Mouse (Mus musculus) liver, adult 2 months (tissue): ENCODE measurements around the gene Birc7. TPM values are rescaled to one million over a fixed set of nuclear protein-coding genes. Genes with fewer than 3 reads are reported as not detected.

Experiments
- DNase-seq: peaks from one replicate; pipeline ENCODE4 v3.0.0-alpha.2; 2011; ENCODE audit warnings: low read depth, low spot score; ENCODE audit errors: extremely low read depth
- H3K27ac ChIP-seq: fragments of 200-500 bp; replicated peaks from 2 replicates; pipeline ENCODE4 v1.5.1; 2012; ENCODE audit warnings: low read depth, mild to moderate bottlenecking, control low read depth, inconsistent platforms, low read length; ENCODE audit not compliant: insufficient read depth
- H3K27me3 ChIP-seq: fragments of 200-500 bp; 2 replicates; pipeline ENCODE4 v1.6.1; 2012; ENCODE audit warnings: mild to moderate bottlenecking, moderate library complexity, low read length, inconsistent platforms; ENCODE audit not compliant: control insufficient read depth, insufficient read depth
- H3K36me3 ChIP-seq: fragments of 200-500 bp; 2 replicates; pipeline ENCODE4 v1.6.1; 2012; ENCODE audit warnings: low read length, inconsistent platforms; ENCODE audit not compliant: control insufficient read depth, insufficient read depth
- H3K4me1 ChIP-seq: fragments of 200-500 bp; 2 replicates; pipeline ENCODE4 v1.6.1; 2011; ENCODE audit warnings: low read length; ENCODE audit not compliant: control insufficient read depth, insufficient read depth
- H3K4me3 ChIP-seq: fragments of 200-500 bp; 2 replicates; pipeline ENCODE4 v1.5.1; 2011; ENCODE audit warnings: low read depth, mild to moderate bottlenecking, control low read depth, low read length, moderate library complexity; ENCODE audit not compliant: insufficient read depth
- H3K79me2 ChIP-seq: fragments of 200-500 bp; 2 replicates; pipeline ENCODE4 v1.6.1; 2012; ENCODE audit warnings: inconsistent platforms, mild to moderate bottlenecking, low read length, moderate library complexity; ENCODE audit not compliant: control insufficient read depth, insufficient read depth
- H3K9ac ChIP-seq: fragments of 200-500 bp; 2 replicates; pipeline ENCODE4 v1.6.1; 2012; ENCODE audit warnings: low read depth, mild to moderate bottlenecking, control low read depth, inconsistent platforms, low read length
- CTCF ChIP-seq: fragments of 200-500 bp; IDR thresholded peaks from 2 replicates; pipeline ENCODE4 v1.5.1; 2011; ENCODE audit warnings: low read depth, low read length, control low read depth
- POLR2A ChIP-seq: fragments of 200-500 bp; IDR thresholded peaks from 2 replicates; pipeline ENCODE4 v1.6.1; 2011; ENCODE audit warnings: low read length, control low read depth; ENCODE audit not compliant: insufficient read depth; ENCODE audit errors: extremely low read depth
- WGBS: fragments of 180-500 bp; shearing (Covaris S2); methylation state at CpG from one replicate; pipeline ENCODE4 v1.1.7; 2018; 5-methylcytosine and 5-hydroxymethylcytosine counted together
- polyA plus RNA-seq: library from polyadenylated mRNA; depleted of rRNA; stranded (reverse); fragments of >200 nt; gene quantifications from 2 replicates; pipeline ENCODE4 v1.2.3, GENCODE M21; 2012
- total RNA-seq: library from RNA; depleted of rRNA; stranded (reverse); fragments of >200 nt; gene quantifications from 2 replicates; pipeline ENCODE4 v1.2.3, GENCODE M21; 2014

The Birc7 gene
- total and polyA plus RNA-seq, 2 experiments = not detected

- TF ChIP-seq CTCF (no peak), POLR2A (no peak)
- 78% methylated on average over 6 of the region's 6 CpGs for WGBS
- no peak for DNase-seq
Measured at GRCm38 (mm10) chr2:180897857-180898256, 31.0 kb upstream of the Birc7 start.

DNA sequence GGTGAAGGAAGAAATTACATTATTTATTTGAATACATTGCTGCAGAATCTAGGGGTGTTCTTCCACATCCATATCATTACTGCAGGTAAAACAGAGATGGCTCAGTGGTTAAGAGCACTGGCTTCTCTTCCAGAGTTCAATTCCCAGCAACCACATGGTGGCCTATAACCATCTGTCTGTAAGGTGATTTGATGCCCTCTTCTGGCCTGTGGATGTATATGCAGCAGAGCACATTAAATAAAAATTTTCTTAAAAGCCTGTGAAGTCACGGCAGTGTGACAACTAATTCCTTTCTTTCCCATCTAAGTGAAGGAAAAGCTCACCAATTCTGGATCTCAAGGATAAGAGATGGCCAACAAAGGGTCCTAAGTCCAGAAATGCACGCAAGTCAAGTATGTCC, 26.7 kb upstream of the Birc7 start:
- Histone ChIP-seq H3K4me1 (peaks cover 15% of the 10 kb centered on the region), H3K27ac (no peak overlapping the region), H3K79me2 (no peaks in the 10 kb centered on the region), H3K4me3 (no peak overlapping the region), H3K36me3 (peaks cover 10% of the 10 kb centered on the region), H3K27me3 (no peaks in the 10 kb centered on the region), H3K9ac (no peak overlapping the region)
- DNase-seq = peak; percentile 45
- 60% methylated on average over 2 of the region's 2 CpGs for WGBS
- 0 out of 2 replicates have a peak, but pooled peaks have one; percentile 8 for TF ChIP-seq CTCF
- TF ChIP-seq POLR2A = no peak

More at GRCm38 (mm10) chr2:180897857-180898256, 31.0 kb upstream of the Birc7 start:
- H3K4me3 ChIP-seq = no peak overlapping the region
- H3K27me3 ChIP-seq = peaks cover 17% of the 10 kb centered on the region
- H3K36me3 ChIP-seq = no peaks in the 10 kb centered on the region
- H3K79me2 ChIP-seq = no peaks in the 10 kb centered on the region
- no peaks in the 10 kb centered on the region for H3K4me1 ChIP-seq
- H3K9ac ChIP-seq = no peak overlapping the region
- no peak overlapping the region for H3K27ac ChIP-seq

DNA sequence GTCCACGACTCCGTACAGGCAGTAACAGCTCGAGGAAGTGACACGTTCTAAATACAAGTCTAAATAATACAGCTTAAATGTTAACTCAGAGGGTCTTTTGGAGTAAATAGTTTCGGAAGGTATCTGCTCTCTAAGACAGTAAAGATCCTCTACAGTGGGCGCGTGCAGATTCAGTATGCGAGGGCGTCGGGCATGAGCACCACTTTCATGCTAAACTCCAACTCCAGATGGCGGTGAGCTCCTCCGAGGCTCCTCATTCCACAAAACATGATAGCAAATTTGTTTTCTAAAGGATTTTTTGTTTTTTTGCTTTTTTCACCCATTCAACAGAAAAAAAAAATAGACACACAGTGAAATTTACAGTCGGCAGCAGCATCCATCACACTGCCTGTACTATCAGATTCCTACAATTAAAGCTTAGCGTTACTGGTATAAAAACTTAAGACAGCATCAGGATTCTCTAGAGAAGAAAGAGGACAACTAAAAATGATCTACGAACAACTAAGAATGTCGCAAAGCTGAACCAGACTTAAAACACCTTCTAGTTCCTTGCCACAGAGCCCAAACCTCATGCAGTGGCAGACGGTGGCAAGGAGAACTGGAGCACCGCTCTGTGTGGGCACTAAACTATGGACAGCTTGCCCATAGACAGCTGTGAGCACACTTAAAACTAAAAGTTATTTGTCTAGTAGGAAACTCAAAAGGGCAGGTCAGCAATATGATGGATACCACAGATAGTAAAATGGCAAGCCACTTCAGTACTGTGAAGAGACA, 24.2 kb upstream of the Birc7 start:
- Histone ChIP-seq H3K4me1 (peaks cover 19% of the 10 kb centered on the region), H3K9ac (no peak overlapping the region), H3K4me3 (no peak overlapping the region), H3K27ac (no peak overlapping the region), H3K36me3 (peaks cover 14% of the 10 kb centered on the region), H3K79me2 (peaks cover 3% of the 10 kb centered on the region; the same call in 1 of the 2 replicates), H3K27me3 (no peaks in the 10 kb centered on the region)
- no peak for DNase-seq
- TF ChIP-seq POLR2A = no peak
- no peak for TF ChIP-seq CTCF
- 92% methylated on average over 18 of the region's 18 CpGs for WGBS

DNA sequence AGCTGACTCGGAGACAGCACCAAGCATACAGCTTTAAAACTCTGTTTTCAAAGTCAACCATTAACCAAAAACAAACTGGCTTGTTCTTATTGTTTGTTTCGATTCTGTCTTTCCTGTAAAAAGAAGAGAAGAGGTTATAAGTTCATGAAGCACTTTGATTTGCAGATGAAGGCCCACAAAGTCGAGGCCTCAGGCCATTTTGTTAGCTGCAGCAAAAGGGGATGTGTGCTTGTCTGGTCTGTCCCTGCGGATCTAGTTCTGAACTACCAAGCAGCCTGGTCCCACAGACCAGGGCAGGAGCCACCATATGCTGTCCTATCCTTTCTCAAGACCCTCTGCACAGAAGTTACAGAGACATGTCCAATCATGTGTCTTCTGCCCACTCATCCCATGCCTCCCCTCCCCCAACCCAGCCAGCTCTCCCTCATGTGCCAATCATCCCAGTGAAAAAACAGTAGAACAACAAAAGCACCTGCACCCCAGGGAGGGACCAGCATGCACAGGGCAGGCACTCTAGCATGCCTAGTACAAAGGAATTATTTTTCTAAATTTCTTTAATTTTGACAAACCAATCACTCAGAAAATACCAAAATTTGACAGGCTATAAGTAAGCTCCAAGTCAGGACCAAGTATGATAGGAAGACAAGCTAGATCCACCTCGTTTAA, 23.1 kb upstream of the Birc7 start:
- H3K27me3 ChIP-seq = no peaks in the 10 kb centered on the region
- H3K4me1 ChIP-seq = peaks cover 20% of the 10 kb centered on the region
- peaks cover 22% of the 10 kb centered on the region for H3K36me3 ChIP-seq
- TF ChIP-seq POLR2A (no peak), CTCF (no peak)
- peaks cover 7% of the 10 kb centered on the region for H3K79me2 ChIP-seq
- no peak overlapping the region for H3K9ac ChIP-seq
- 13% methylated on average over 5 of the region's 5 CpGs for WGBS
- peak; percentile 83 for DNase-seq
- H3K4me3 ChIP-seq = 0 out of 2 replicates have a peak overlapping the region, but pooled peaks have one; percentile 5
- H3K27ac ChIP-seq = peak overlapping the region; percentile 91

- no peak overlapping the region for H3K4me3 ChIP-seq
- 96% methylated on average over 12 of the region's 12 CpGs for WGBS
- DNase-seq = no peak
- peaks cover 53% of the 10 kb centered on the region for H3K36me3 ChIP-seq
- H3K27me3 ChIP-seq = no peaks in the 10 kb centered on the region
- H3K4me1 ChIP-seq = peaks cover 23% of the 10 kb centered on the region
- H3K9ac ChIP-seq = no peak overlapping the region
- H3K79me2 ChIP-seq = peaks cover 45% of the 10 kb centered on the region
- no peak overlapping the region for H3K27ac ChIP-seq
- no peak for TF ChIP-seq POLR2A
- no peak for TF ChIP-seq CTCF
Measured at GRCm38 (mm10) chr2:180910928-180911327, 17.9 kb upstream of the Birc7 start.
